Mouse (Mus musculus) cerebellum, adult (tissue): Measurements from ENCODE around the gene Poldip3.

Experiments
- ATAC-seq: cut with Nextera tagmentation; 2 replicates; pipeline ENCODE4 v1.9.2; 2017; ENCODE audit warnings: mild to moderate bottlenecking, moderate library complexity, mixed read lengths; ENCODE audit not compliant: insufficient number of reproducible peaks, low FRiP score, low TSS enrichment

The Poldip3 gene

DNA sequence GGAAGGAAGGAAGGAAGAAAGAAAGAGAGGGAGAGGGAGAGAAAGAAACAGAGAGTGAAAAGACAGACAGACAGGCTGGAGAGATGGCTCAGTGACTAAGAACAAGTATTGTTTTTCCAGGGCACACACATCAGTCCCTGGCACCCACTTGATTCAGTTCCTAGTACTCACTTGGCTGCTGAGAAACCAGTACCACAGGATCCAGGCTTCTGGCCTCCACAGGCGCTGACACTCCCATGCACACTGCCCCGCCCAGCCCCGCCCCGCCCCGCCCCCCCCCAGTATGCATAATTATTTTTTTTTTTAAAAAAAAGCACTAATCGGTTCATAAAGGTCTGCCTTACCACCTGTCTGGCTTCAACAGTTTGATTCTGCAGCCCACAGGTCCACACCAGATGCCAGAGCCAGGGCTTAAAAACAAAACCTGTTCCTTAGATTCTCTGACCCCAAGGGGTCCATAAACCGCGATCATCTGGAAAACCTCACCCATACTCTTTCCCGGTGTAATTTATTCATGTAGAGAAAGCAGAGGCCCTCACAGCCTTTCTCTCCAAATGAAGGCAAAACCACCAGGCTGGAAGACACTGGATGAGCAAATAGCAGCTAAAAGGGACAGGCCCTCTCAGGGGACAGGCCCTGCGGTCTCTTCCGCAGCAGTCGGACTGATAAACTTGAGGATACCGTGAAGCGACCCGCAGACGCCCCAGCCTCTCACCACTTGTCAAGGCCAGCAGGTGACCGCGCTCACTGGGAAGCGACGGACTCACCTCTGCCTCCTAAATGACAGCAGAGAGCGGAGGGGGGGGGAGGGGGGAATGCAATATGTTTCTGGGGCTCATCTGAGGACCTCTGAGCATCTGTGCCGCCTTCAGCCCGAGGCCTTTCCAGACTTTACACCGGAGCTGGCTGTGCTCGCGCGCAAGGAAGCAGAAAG is 60.4 kb downstream of the Poldip3 start:
- ATAC-seq, result no peak; the same call in 1 of the 2 replicates

DNA sequence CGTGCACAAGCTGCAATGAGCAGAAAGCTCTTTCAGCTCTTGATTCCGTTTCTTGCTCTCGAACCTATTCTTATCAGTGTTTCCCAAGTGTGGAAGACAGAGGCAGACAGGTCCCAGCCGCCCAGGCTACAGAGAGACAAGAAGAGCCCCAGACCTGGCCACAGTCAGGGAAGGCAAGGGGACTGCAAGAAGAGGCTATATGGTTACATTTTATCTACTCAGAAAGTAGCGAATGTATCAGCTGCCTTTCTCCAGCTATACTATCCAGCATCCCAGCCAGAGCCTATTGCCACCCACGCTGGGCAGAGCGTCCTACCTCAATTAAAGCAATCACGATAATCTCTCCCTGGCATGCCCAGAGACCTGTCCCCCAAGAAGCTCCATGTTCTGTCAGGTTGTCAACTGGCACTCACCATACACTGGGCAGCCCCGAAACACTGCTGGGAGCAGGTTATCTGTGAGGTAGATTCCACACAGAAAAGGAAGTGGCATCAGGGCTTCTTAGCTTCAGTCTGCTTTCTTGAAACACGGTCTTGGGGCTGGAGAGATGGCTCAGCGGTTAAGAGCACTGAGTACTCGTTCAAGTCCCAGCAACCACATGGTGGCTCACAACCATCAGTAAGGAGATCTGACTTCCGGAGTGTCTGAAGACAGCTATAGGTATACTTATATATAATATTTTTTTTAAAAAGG is 62.4 kb downstream of the Poldip3 start:
- no peak for ATAC-seq

DNA sequence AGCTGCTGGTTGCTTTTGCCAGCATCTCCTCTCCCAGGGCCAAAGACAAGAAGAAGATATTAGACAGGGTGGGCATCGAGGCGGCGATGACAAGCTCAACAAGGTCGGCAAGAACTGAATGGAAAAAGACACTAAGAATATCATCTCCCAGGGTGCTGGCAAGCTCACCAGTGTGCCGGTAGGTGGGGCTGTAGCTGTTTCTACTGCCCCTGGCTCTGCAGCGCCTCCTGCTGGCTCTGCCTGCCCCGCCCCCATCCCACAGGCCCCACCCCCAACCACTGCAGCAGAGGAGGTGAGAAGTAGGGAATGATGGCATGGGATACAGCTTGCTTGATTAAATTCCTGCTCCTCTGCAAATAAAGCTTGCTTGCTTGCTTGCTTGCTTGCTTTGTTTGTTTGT is 63.3 kb downstream of the Poldip3 start:
- no peak for ATAC-seq

DNA sequence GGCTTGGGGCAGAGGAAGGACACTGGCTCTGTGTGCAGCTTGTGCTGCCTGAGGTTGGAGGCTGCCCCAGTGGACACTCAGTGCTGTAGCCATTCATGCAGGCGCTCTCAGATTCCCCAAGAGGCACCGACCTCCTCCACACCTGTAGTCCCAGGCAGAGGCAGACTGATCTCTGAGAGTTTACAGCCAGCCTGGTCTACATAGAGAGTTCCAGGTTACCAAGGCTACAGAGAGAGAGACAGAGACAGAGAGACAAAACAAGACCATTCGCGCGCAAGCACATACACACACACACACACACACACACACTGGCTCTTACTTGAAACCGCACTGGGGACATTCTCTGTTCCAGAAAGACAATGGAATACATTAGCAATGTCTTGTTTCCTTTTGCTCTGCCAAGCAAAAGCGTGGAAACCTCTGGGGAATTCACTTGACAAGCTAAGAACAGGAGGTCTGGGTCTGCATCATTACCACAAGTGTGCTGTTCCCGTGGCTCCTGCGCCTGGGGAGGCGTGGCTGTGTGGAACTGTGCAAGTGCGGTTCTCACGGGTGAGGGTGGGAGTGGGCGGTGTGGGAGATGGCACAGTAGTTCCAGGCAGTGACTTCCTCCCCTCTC is 65.1 kb downstream of the Poldip3 start:
- no peak for ATAC-seq

DNA sequence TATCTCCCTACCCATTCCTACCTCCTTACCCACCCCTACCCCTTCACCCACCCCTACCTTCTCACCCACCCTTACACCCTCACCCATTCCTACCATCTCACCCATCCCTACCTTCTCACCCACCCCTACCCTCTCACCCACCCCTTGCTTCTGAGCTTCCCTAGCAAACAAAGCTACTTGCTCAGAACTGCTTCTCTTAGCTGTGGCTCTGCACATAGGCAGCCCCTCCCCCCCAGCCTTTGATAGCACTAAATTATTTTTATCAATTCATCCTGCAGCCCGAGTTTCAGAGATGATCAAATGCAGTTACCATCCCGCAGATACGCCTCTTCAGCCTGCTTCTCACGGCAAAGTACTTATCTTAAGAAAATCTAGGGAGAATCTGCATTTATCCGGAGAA is 65.7 kb downstream of the Poldip3 start:
- no peak for ATAC-seq
